Mouse (Mus musculus) MEL (cell line): ENCODE data around the gene B4galt1. TPM values are rescaled to one million over a fixed set of nuclear protein-coding genes. Genes with fewer than 3 reads are reported as not detected.
A peak's percentile ranks its signal among the peaks of the same experiment; 100 is the strongest.

Experiments
- DNase-seq: peaks from one replicate; pipeline ENCODE4 v3.0.0; 2011; ENCODE audit warnings: low read depth, low spot score
- H3K27ac ChIP-seq: 2 replicates; pipeline ENCODE4 v1.5.1; 2012; ENCODE audit warnings: low read depth, mild to moderate bottlenecking, control low read depth, low read length, moderate library complexity; ENCODE audit not compliant: control insufficient read depth
- H3K27me3 ChIP-seq, 2 experiments: fragments of 150-350 bp in 1 of 2; sonication (generic) in 1 of 2; 2 replicates each; pipeline ENCODE4 v1.6.1; 2012; ENCODE audit warnings: low read length in 2 of 2, mild to moderate bottlenecking in 2 of 2, improper control_type of control experiment in 1 of 2, moderate library complexity in 1 of 2; ENCODE audit not compliant: insufficient read depth in 2 of 2, control insufficient read depth in 1 of 2
- H3K36me3 ChIP-seq, 2 experiments: 2 replicates each; pipeline ENCODE4 v1.6.1; 2012 to 2014; ENCODE audit warnings: low read length in 2 of 2, improper control_type of control experiment in 1 of 2, inconsistent platforms in 1 of 2, mild to moderate bottlenecking in 1 of 2; ENCODE audit not compliant: insufficient read depth in 2 of 2, control insufficient read depth in 1 of 2
- H3K4me1 ChIP-seq, 2 experiments: fragments of 150-350 bp in 1 of 2; sonication (generic) in 1 of 2; 2 replicates each; pipeline ENCODE4 v1.6.1; 2012; ENCODE audit warnings: low read length in 2 of 2, improper control_type of control experiment in 1 of 2, mild to moderate bottlenecking in 1 of 2; ENCODE audit not compliant: insufficient read depth in 2 of 2, control insufficient read depth in 1 of 2
- H3K4me3 ChIP-seq, 2 experiments: fragments of 150-350 bp in 1 of 2; sonication (generic) in 1 of 2; 2 replicates each; pipeline ENCODE4 v1.5.1; 2012; ENCODE audit warnings: low read depth in 2 of 2, low read length in 2 of 2, mild to moderate bottlenecking in 2 of 2, moderate library complexity in 2 of 2, control low read depth in 1 of 2, improper control_type of control experiment in 1 of 2; ENCODE audit not compliant: control insufficient read depth in 1 of 2, insufficient read depth in 1 of 2
- H3K79me2 ChIP-seq: 2 replicates; pipeline ENCODE4 v1.6.1; 2012; ENCODE audit warnings: mild to moderate bottlenecking, low read length, moderate library complexity; ENCODE audit not compliant: control insufficient read depth, poor library complexity, insufficient read depth
- H3K9ac ChIP-seq: 2 replicates; pipeline ENCODE4 v1.6.1; 2012; ENCODE audit warnings: low read depth, mild to moderate bottlenecking, control low read depth, low read length, moderate library complexity; ENCODE audit not compliant: control insufficient read depth, poor library complexity, severe bottlenecking
- H3K9me3 ChIP-seq: fragments of 150-350 bp; sonication (generic); replicated peaks from 2 replicates; pipeline ENCODE4 v1.6.1; 2012; ENCODE audit warnings: mild to moderate bottlenecking, low read length, improper control_type of control experiment, moderate library complexity; ENCODE audit not compliant: insufficient read depth
- BHLHE40 ChIP-seq: IDR thresholded peaks from 2 replicates; pipeline ENCODE4 v1.6.1; 2012; ENCODE audit warnings: low read depth, mild to moderate bottlenecking, inconsistent platforms, low read length, improper control_type of control experiment, borderline replicate concordance
- CHD1 ChIP-seq: IDR thresholded peaks from 2 replicates; pipeline ENCODE4 v1.6.1; 2012; ENCODE audit warnings: low read depth, mild to moderate bottlenecking, inconsistent platforms, low read length, improper control_type of control experiment
- CHD2 ChIP-seq: IDR thresholded peaks from 2 replicates; pipeline ENCODE4 v1.6.1; 2011; ENCODE audit warnings: low read length, improper control_type of control experiment
- CTCF ChIP-seq, 3 experiments: IDR thresholded peaks in 2 of 3; conservative IDR thresholded peaks in 1 of 3; 2 replicates each; pipeline ENCODE4 v1.5.1; 2011 to 2012; ENCODE audit warnings: low read length in 3 of 3, low read depth in 2 of 3, mild to moderate bottlenecking in 2 of 3, improper control_type of control experiment in 1 of 3, inconsistent platforms in 1 of 3, mixed read lengths in 1 of 3, moderate library complexity in 1 of 3; ENCODE audit not compliant: control insufficient read depth in 1 of 3, insufficient read depth in 1 of 3, poor library complexity in 1 of 3, severe bottlenecking in 1 of 3
- EP300 ChIP-seq, 2 experiments: IDR thresholded peaks; 2 replicates each; pipeline ENCODE4 v1.6.1; 2011; ENCODE audit warnings: improper control_type of control experiment in 2 of 2, low read length in 2 of 2, low read depth in 1 of 2, mild to moderate bottlenecking in 1 of 2
- ETS1 ChIP-seq: IDR thresholded peaks from 2 replicates; pipeline ENCODE4 v1.6.1; 2012; ENCODE audit warnings: low read depth, mild to moderate bottlenecking, inconsistent platforms, low read length, improper control_type of control experiment, moderate library complexity
- GATA1 ChIP-seq: IDR thresholded peaks from 2 replicates; pipeline ENCODE4 v1.6.1; 2011; ENCODE audit warnings: low read depth, low read length, improper control_type of control experiment
- JUND ChIP-seq: IDR thresholded peaks from 2 replicates; pipeline ENCODE4 v1.6.1; 2011; ENCODE audit warnings: low read depth, mild to moderate bottlenecking, improper control_type of control experiment, low read length
- MEF2A ChIP-seq: IDR thresholded peaks from 2 replicates; pipeline ENCODE4 v1.6.1; 2014; ENCODE audit warnings: low read depth, mild to moderate bottlenecking, inconsistent platforms, low read length, improper control_type of control experiment; ENCODE audit not compliant: poor library complexity, insufficient replicate concordance, severe bottlenecking; ENCODE audit errors: extremely low read depth
- MXI1 ChIP-seq: IDR thresholded peaks from 2 replicates; pipeline ENCODE4 v1.6.1; 2011; ENCODE audit warnings: mild to moderate bottlenecking, low read depth, low read length, improper control_type of control experiment
- NRF1 ChIP-seq: IDR thresholded peaks from 2 replicates; pipeline ENCODE4 v1.6.1; 2014; ENCODE audit warnings: low read depth, mild to moderate bottlenecking, inconsistent platforms, low read length, improper control_type of control experiment, moderate library complexity; ENCODE audit not compliant: poor library complexity, insufficient read depth, severe bottlenecking
- RAD21 ChIP-seq: IDR thresholded peaks from 2 replicates; pipeline ENCODE4 v1.6.1; 2011; ENCODE audit warnings: mild to moderate bottlenecking, low read depth, low read length, improper control_type of control experiment
- RCOR1 ChIP-seq: IDR thresholded peaks from 2 replicates; pipeline ENCODE4 v1.6.1; 2012; ENCODE audit warnings: low read depth, mild to moderate bottlenecking, inconsistent platforms, low read length, improper control_type of control experiment
- SIN3A ChIP-seq: IDR thresholded peaks from 2 replicates; pipeline ENCODE4 v1.6.1; 2012; ENCODE audit warnings: low read length, improper control_type of control experiment, inconsistent platforms
- SMC3 ChIP-seq: IDR thresholded peaks from 2 replicates; pipeline ENCODE4 v1.6.1; 2011; ENCODE audit warnings: low read depth, low read length, improper control_type of control experiment
- TAL1 ChIP-seq: IDR thresholded peaks from 2 replicates; pipeline ENCODE4 v1.6.1; 2012; ENCODE audit warnings: mild to moderate bottlenecking, inconsistent platforms, low read length, moderate library complexity, mixed read lengths
- TCF12 ChIP-seq: IDR thresholded peaks from 2 replicates; pipeline ENCODE4 v1.6.1; 2014; ENCODE audit warnings: low read depth, mild to moderate bottlenecking, inconsistent platforms, low read length, improper control_type of control experiment, moderate library complexity
- UBTF ChIP-seq: IDR thresholded peaks from 2 replicates; pipeline ENCODE4 v1.6.1; 2012; ENCODE audit warnings: low read depth, mild to moderate bottlenecking, inconsistent platforms, low read length, improper control_type of control experiment, moderate library complexity, borderline replicate concordance; ENCODE audit not compliant: insufficient read depth
- USF1 ChIP-seq: IDR thresholded peaks from 2 replicates; pipeline ENCODE4 v1.6.1; 2014; ENCODE audit warnings: low read depth, mild to moderate bottlenecking, inconsistent platforms, low read length, improper control_type of control experiment, moderate library complexity
- USF2 ChIP-seq, 2 experiments: IDR thresholded peaks; 2 replicates each; pipeline ENCODE4 v1.6.1; 2011 to 2012; ENCODE audit warnings: improper control_type of control experiment in 2 of 2, low read length in 2 of 2, borderline replicate concordance in 1 of 2, inconsistent platforms in 1 of 2, low read depth in 1 of 2, mild to moderate bottlenecking in 1 of 2; ENCODE audit not compliant: insufficient read depth in 1 of 2
- ZKSCAN1 ChIP-seq: IDR thresholded peaks from 2 replicates; pipeline ENCODE4 v1.6.1; 2012; ENCODE audit warnings: low read depth, mild to moderate bottlenecking, inconsistent platforms, low read length, improper control_type of control experiment, moderate library complexity
- polyA plus RNA-seq, 2 experiments: library from polyadenylated mRNA; stranded (reverse) in 1 of 2; unstranded in 1 of 2; fragments of >175 nt in 1 of 2; fragments of >200 nt in 1 of 2; gene quantifications; 2 replicates each; pipeline versions ENCODE4 v1.2.1 to v1.2.4; 2012; ENCODE audit warnings: low replicate concordance in 2 of 2, low read depth in 1 of 2; ENCODE audit not compliant: insufficient read length in 2 of 2, insufficient read depth in 1 of 2, missing spikeins in 1 of 2
- total RNA-seq: library from RNA; depleted of rRNA; stranded (reverse); fragments of 300-350 nt; gene quantifications from 2 replicates; pipeline ENCODE4 v1.2.3, GENCODE M21; 2012

The B4galt1 gene
- total and polyA plus RNA-seq, 3 experiments = 10.8 to 22.5 TPM; not detected in 1

DNA sequence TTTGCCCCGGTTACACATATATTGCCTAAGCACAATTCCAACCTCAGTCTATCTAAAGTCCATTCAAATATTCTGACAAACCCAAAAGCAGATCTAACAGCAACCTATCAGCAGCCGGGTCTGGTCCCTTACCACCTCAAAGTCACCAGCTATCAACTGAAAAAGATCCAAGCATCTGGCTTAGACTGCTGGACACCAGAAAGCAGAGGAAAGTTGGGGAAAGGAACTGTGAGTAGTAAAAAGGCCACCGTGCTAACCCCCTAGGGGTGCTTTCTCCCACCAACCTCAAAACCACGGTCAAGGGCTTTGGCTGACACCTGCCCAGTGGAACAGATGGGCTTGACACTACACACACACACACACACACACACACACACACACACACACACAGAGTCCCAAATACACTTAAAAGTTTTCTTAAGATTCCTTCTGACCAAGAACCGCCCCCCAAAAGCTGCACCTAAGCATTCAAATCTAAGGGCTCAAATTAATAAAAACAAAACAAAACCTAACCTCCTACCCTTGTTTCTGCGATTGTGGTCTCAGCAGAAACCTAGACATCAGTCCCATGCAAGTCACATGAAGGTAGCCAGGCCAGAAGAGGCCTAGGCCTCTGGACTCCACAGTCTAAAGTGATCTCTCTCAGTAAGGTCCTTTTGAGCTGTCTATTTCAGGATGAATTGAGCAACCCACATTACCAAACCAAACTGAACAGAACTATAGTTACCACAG is 2.6 kb downstream of the B4galt1 start:
- Histone ChIP-seq H3K79me2 (peaks cover 30% of the 10 kb centered on the region), H3K9ac (peak overlapping the region; percentile 88), H3K4me3 (peak overlapping the region; percentile 80 to 83), H3K4me1 (peaks cover 16 to 58% of the 10 kb centered on the region in 2 experiments), H3K27ac (peak overlapping the region; percentile 72), H3K36me3 (peaks cover 0 to 60% of the 10 kb centered on the region in 2 experiments; a peak in 2 of 4 replicates), H3K9me3 (no peaks in the 10 kb centered on the region), H3K27me3 (no peaks in the 10 kb centered on the region)
- TF ChIP-seq CTCF (IDR thresholded peaks at IDR 0.05 in 2 of 3, conservative IDR thresholded peaks at IDR 0.05 in 1 of 3; ENCODE audit: control insufficient read depth in 1 of 3, insufficient read depth in 1 of 3, low read depth in 2 of 3, low read length in 3 of 3, poor library complexity in 1 of 3, severe bottlenecking in 1 of 3) = no peak
- no peak for TF ChIP-seq NRF1
- TF ChIP-seq SMC3 = no peak
- TF ChIP-seq USF1 = no peak
- TF ChIP-seq JUND = no peak
- no peak for TF ChIP-seq USF2 (IDR thresholded peaks at IDR 0.05; ENCODE audit: borderline replicate concordance in 1 of 2, insufficient read depth in 1 of 2, low read depth in 1 of 2, low read length in 2 of 2)
- no peak for TF ChIP-seq MEF2A
- TF ChIP-seq UBTF = no peak
- no peak for TF ChIP-seq RAD21
- no peak for TF ChIP-seq CHD1
- no peak for TF ChIP-seq BHLHE40
- DNase-seq = no peak

DNA sequence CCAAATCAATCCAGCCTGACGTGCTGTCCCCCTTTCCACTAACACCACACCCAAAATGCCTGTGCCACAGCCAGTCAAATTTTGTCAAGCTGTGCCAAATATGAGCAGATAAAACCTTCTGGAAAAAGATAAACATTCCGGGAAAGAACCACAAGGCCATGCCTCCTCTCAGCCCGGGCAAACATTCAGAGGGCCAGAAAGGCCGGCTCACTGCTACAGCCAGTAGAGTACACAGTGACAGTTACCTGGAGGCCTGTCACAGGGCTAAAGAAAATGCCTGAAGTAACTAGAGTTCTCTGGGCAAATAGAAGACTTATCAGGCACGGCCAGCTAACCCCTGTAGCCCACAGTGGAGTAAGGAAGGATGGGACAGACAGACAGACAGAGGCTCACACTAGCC is 3.2 kb downstream of the B4galt1 start:
- H3K27me3 ChIP-seq = no peaks in the 10 kb centered on the region
- H3K36me3 ChIP-seq = peaks cover 0 to 64% of the 10 kb centered on the region in 2 experiments; a peak in 2 of 4 replicates
- peak overlapping the region; percentile 27 to 80; a peak in 3 of 4 replicates for H3K4me3 ChIP-seq
- peak; percentile 60 for DNase-seq
- peak overlapping the region; percentile 72 for H3K27ac ChIP-seq
- peaks cover 30% of the 10 kb centered on the region for H3K79me2 ChIP-seq
- peak overlapping the region; percentile 88 for H3K9ac ChIP-seq
- TF ChIP-seq CHD2 = no peak
- no peak for TF ChIP-seq CHD1
- no peak for TF ChIP-seq ZKSCAN1
- TF ChIP-seq TAL1 = peak; percentile 54
- peak; percentile 78; the same call in 1 of the 2 replicates for TF ChIP-seq RCOR1
- no peak for TF ChIP-seq CTCF (IDR thresholded peaks at IDR 0.05 in 2 of 3, conservative IDR thresholded peaks at IDR 0.05 in 1 of 3; ENCODE audit: control insufficient read depth in 1 of 3, insufficient read depth in 1 of 3, low read depth in 2 of 3, low read length in 3 of 3, poor library complexity in 1 of 3, severe bottlenecking in 1 of 3)
- TF ChIP-seq TCF12 = peak; percentile 59
- TF ChIP-seq MEF2A = peak; percentile 35; the same call in 1 of the 2 replicates
- TF ChIP-seq EP300 (IDR thresholded peaks at IDR 0.05; ENCODE audit: low read depth in 1 of 2, low read length in 2 of 2) = peak; percentile 51 to 67; a peak in 3 of 4 replicates
- peak; percentile 79 for TF ChIP-seq SIN3A
- TF ChIP-seq ETS1 = peak; percentile 78
- no peak for TF ChIP-seq RAD21
- TF ChIP-seq GATA1 = peak; percentile 74
- peak; percentile 82 for TF ChIP-seq MXI1
- H3K4me1 ChIP-seq = peaks cover 20 to 60% of the 10 kb centered on the region in 2 experiments
- H3K9me3 ChIP-seq = no peaks in the 10 kb centered on the region
